Mouse (Mus musculus) kidney, adult 2 months (tissue): ENCODE data around the gene Ern2.

Experiments
- CTCF ChIP-seq: fragments of 200-500 bp; conservative IDR thresholded peaks from 2 replicates; pipeline ENCODE4 v1.5.1; 2011; ENCODE audit warnings: low read depth, mild to moderate bottlenecking, control low read depth, low read length, moderate library complexity, mixed read lengths; ENCODE audit not compliant: insufficient read depth, insufficient read length
- POLR2A ChIP-seq: fragments of 200-500 bp; IDR thresholded peaks from one replicate; pipeline ENCODE4 v1.6.1; 2011; ENCODE audit warnings: low read depth, low read length, control low read depth

- TF ChIP-seq CTCF (no peak), POLR2A (no peak)
Measured at GRCm38 (mm10) chr7:122184569-122184968, 1.4 kb downstream of the Ern2 start.
